Mouse (Mus musculus) erythroblast, embryonic 14.5 days (primary cell): ENCODE data around the gene Tm7sf3.

ENCODE experiments used
- GATA1 ChIP-seq: IDR thresholded peaks from 2 replicates; pipeline ENCODE4 v1.6.1; 2012; ENCODE audit warnings: low read length, inconsistent platforms, mixed read lengths
- TAL1 ChIP-seq: IDR thresholded peaks from 3 replicates; pipeline ENCODE4 v1.6.1; 2012; ENCODE audit warnings: low read length, inconsistent platforms, mixed read lengths

DNA sequence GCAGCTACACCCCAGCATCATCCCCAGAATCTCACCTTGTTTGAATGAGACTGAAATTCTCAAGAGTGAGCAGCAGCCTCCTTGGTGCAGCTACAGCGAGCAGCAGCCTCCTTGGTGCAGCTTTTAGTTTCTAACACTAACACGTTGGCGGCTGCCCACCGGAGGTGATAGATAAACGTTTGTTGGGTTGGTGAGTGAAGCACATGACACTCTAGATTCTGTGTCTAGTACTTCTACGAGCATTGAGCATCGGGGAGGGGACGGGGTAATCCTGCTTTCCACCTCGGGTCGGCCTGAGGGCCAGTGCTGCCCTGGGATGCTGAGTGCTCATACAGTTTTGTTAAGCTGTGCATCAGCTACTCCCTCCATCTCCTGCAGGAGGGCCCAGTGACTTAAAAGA lies 34.3 kb upstream of the Tm7sf3 start:
- TF ChIP-seq TAL1 (no peak), GATA1 (no peak)
